Mouse (Mus musculus) gonadal fat pad, adult 2 months (tissue): ENCODE data around the gene Rnf123. TPM values are rescaled to one million over a fixed set of nuclear protein-coding genes. Genes with fewer than 3 reads are reported as not detected.
A peak's percentile ranks its signal among the peaks of the same experiment; 100 is the strongest.
"Not testable (repeated sequence)": the region's sequence is repeated elsewhere in the genome, so short reads cannot be mapped to it uniquely, and the experiment has no call there.

Source experiments
- DNase-seq: peaks from one replicate; pipeline ENCODE4 v3.0.0-alpha.2; 2012; ENCODE audit warnings: low read depth
- polyA plus RNA-seq: library from polyadenylated mRNA; depleted of rRNA; stranded (reverse); fragments of >200 nt; gene quantifications from 2 replicates; pipeline ENCODE4 v1.2.3, GENCODE M21; 2012; rRNA removed

Gene Rnf123
- polyA plus RNA-seq, 1 experiment, result 90.7 TPM

GRCm38 (mm10) chr9:108035331-108036156 lies 47.6 kb downstream of the Rnf123 start:
- DNase-seq, result peak; percentile 28

DNA sequence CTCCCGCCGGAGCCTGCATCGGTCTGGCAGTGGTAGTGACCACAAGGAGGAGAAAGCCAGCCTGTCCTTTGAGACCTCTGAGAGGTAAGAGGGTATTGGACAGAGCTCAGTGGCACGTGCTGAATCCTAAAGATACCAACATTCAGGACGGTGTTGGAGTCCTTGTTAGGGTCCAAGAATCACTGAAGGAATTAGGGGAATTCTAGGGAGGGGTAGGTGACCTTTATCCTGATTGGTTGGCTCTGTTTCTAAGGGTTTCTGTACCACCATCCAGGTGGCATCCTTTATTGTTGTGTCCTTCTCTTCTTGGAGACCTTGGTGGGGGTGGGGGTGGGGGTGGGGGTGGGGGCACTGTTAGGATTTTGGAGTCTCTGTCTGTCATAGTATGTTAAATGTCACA lies 51.0 kb downstream of the Rnf123 start:
- DNase-seq, result no peak

- no peak for DNase-seq
These were observed 55.3 kb downstream of the Rnf123 start for GRCm38 (mm10) chr9:108027867-108028266.

GRCm38 (mm10) chr9:108026584-108026983 lies 56.6 kb downstream of the Rnf123 start:
- DNase-seq, result no peak

DNA sequence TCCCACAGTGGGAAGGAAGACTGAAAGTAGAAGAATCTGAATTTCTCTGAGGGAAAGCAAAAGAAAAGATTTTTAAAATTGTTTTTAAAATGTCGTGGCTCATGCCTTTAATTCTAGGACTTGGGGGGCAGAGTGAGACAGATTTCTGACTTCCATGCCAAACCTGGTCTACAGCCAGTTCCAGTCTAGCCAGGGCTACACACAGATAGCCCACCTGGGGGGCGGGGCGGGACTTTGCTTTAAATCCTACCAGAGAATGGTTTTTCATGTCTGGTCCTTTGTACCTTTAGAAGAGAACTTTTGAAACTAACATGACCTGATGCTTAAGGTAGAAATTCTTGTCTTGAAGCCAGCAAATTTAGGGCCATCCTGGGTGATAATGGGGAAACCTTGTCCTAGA lies 59.9 kb downstream of the Rnf123 start:
- no peak for DNase-seq

GRCm38 (mm10) chr9:108020741-108021140 lies 62.4 kb downstream of the Rnf123 start:
- no peak for DNase-seq

DNA sequence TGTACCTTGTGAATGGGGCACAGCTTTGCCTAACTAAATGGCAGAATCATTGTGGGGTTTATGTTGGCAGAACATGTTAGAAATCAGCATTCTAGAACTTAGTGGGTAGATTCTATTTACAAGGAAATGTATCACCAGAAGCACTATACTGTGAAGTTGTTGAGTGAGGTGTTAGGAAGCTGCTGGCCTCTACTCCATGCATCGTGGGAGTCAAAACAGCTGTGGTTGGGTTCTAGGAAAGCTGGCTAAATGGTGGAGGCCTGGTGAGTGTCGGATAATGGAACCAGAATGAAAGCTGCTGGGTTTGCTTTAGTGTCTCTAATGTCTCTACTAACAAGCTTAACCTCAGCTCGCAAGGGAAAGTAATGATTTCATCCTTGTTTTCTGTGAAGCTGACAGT lies 66.0 kb downstream of the Rnf123 start:
- no peak for DNase-seq

DNA sequence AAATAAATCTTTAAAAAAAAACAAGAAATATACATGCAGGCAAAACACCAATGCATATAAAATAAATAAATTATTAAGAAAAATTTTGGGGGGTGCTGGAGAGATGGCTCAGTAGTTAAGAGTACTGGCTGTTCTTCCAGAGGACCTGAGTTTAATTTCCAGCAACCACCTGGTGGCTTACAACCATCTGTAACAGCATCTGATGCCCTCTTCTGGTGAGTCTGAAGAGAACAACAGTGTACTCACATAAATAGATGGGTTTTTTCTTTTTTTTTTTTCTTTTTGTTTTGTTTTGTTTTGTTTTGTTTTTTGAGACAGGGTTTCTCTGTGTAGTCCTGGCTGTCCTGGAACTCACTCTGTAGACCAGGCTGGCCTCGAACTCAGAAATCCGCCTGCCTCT lies 69.6 kb downstream of the Rnf123 start:
- not testable (repeated sequence) for DNase-seq

- no peak for DNase-seq
These were observed 72.8 kb downstream of the Rnf123 start for GRCm38 (mm10) chr9:108010385-108010784.

GRCm38 (mm10) chr9:108008041-108008440 lies 75.1 kb downstream of the Rnf123 start:
- DNase-seq, result no peak

DNA sequence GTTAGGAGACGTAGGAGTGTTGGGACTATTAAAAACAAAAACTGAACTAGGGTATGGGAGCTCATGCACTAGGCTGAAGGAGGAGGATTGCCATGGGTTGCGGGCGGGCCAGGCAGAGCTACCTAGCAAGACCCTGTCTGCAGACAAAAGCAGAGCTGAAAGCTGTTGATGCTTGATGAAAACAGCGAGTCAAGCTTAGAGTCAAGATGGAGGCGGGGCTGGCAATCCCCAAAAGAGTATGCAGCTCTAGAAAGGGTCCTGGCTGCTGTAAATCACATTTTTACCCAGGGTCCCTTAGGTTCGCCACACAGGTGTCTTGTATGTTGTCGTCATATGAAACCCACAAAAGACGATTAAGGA lies 79.6 kb downstream of the Rnf123 start:
- no peak for DNase-seq

DNA sequence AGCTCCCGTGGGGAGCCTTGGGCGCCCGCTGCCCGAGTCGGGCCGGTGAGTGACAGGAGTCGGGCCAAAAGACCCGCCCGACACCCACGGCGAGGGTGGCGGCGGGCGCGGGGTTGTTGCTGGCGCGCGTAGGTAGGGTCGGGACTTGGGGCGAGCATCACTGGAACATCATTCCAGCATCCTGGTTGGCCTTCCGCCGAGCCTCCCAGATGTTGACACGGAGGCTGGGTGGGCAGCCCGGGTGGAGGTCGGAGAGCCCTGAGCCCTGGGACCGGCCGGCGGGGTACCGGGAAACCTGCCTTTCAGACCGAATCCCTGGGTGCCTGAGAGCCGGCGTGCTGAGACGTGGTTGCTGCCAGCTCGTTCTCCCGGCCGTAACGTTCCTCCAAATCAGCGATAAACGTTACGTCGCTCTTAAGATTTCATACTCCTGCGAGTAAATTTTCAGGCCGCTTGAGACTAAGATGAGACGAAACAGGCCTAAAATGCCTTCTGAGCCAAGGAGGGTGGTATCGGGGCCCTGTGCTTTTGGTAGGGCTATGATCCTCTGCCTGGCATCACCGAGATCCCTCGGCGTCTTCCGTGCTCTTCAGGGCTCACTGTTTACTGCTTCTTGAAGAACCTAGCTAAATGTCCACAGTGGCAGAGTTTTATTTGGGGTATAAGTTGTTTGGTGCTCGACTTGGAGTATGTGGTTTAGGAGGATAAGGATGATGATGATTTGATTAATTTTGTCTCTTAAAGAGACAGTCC lies 80.2 kb downstream of the Rnf123 start:
- no peak for DNase-seq

GRCm38 (mm10) chr9:108001922-108002770 lies 81.0 kb downstream of the Rnf123 start, which contains the start of gene Ip6k1:
Ip6k1 (plus strand) TSS chr9:108002501.
- DNase-seq, result peak; percentile 92

Other genes starting within 250 kb of the Rnf123 start
- 19.0 and 20.9 TPM in 2 replicates for gene Rbm6, start 210.1 kb downstream of the Rnf123 start, polyA plus RNA-seq
- 24.5 and 26.2 TPM in 2 replicates for gene Mon1a, start 195.2 kb downstream of the Rnf123 start, polyA plus RNA-seq
- gene Mst1r, start 176.5 kb downstream of the Rnf123 start, polyA plus RNA-seq, result 34.3 and 40.2 TPM in 2 replicates
- gene Actl11, start 154.9 kb downstream of the Rnf123 start, polyA plus RNA-seq, result 2.3 and 3.1 TPM in 2 replicates
- 0.84 and 0.92 TPM in 2 replicates for gene Camkv, start 147.7 kb downstream of the Rnf123 start, polyA plus RNA-seq
- 0.81 and 1.2 TPM in 2 replicates for gene Traip, start 133.2 kb downstream of the Rnf123 start, polyA plus RNA-seq
- 43.3 and 65.1 TPM in 2 replicates for gene Uba7, start 107.8 kb downstream of the Rnf123 start, polyA plus RNA-seq
- 0.84 and 1.0 TPM in 2 replicates for gene Gm20661, start 100.3 kb downstream of the Rnf123 start, polyA plus RNA-seq
- 16.2 and 20.8 TPM in 2 replicates for gene Inka1, start 97.5 kb downstream of the Rnf123 start, polyA plus RNA-seq
- gene Cdhr4, start 90.8 kb downstream of the Rnf123 start, polyA plus RNA-seq, result 13.0 and 14.5 TPM in 2 replicates
- 3.8 and 5.0 TPM in 2 replicates for gene Gm20662, start 87.0 kb downstream of the Rnf123 start, polyA plus RNA-seq
- 94.3 and 97.5 TPM in 2 replicates for gene Ip6k1, start 80.8 kb downstream of the Rnf123 start, polyA plus RNA-seq
- gene Gmppb, start 34.1 kb downstream of the Rnf123 start, polyA plus RNA-seq, result 51.3 and 52.0 TPM in 2 replicates
- gene Amigo3, start 30.2 kb downstream of the Rnf123 start, polyA plus RNA-seq, result 9.0 and 9.8 TPM in 2 replicates
- gene Mst1, start 2.9 kb downstream of the Rnf123 start, polyA plus RNA-seq, result 0.32 and 0.94 TPM in 2 replicates
- gene Apeh, start 11.3 kb upstream of the Rnf123 start, polyA plus RNA-seq, result 94.2 and 118 TPM in 2 replicates
- gene Bsn, start 107.0 kb upstream of the Rnf123 start, polyA plus RNA-seq, result 1.5 and 1.9 TPM in 2 replicates
- gene Dag1, start 180.6 kb upstream of the Rnf123 start, polyA plus RNA-seq, result 60.0 and 110 TPM in 2 replicates
- gene Nicn1, start 207.1 kb upstream of the Rnf123 start, polyA plus RNA-seq, result 26.4 and 27.3 TPM in 2 replicates
- gene Amt, start 213.5 kb upstream of the Rnf123 start, polyA plus RNA-seq, result 37.3 and 45.6 TPM in 2 replicates
- 151 and 208 TPM in 2 replicates for gene Rhoa, start 222.8 kb upstream of the Rnf123 start, polyA plus RNA-seq
- 78.7 and 101 TPM in 2 replicates for gene Tcta, start 222.8 kb upstream of the Rnf123 start, polyA plus RNA-seq